Mouse (Mus musculus) limb, embryonic 14.5 days (tissue): ENCODE measurements around the gene Elavl3. TPM values are rescaled to one million over a fixed set of nuclear protein-coding genes. Genes with fewer than 3 reads are reported as not detected.

Experiments used
- ATAC-seq: fragments of 200-750 bp; cut with Nextera tagmentation; 2 replicates; pipeline ENCODE4 v1.8.0; 2017; ENCODE audit warnings: low read depth, moderate number of reproducible peaks, moderate TSS enrichment; ENCODE audit not compliant: low FRiP score
- DNase-seq: peaks from one replicate; pipeline ENCODE4 v3.0.0-alpha.2; 2015; ENCODE audit warnings: low spot score
- H3K27ac ChIP-seq: fragments of 300-500 bp; sonication (generic); replicated peaks from 2 replicates; pipeline ENCODE4 v1.5.1; 2014; ENCODE audit warnings: low read depth, mild to moderate bottlenecking, low read length, moderate library complexity, mixed read lengths
- H3K27me3 ChIP-seq: fragments of 300-500 bp; sonication (generic); 2 replicates; pipeline ENCODE4 v1.6.1; 2014; ENCODE audit warnings: low read length, mixed read lengths; ENCODE audit not compliant: control insufficient read depth, insufficient read depth
- H3K36me3 ChIP-seq: fragments of 300-500 bp; sonication (generic); 2 replicates; pipeline ENCODE4 v1.6.1; 2014; ENCODE audit warnings: mild to moderate bottlenecking, low read length, moderate library complexity, mixed read lengths; ENCODE audit not compliant: control insufficient read depth, insufficient read depth
- H3K4me1 ChIP-seq: fragments of 300-500 bp; sonication (generic); 2 replicates; pipeline ENCODE4 v1.6.1; 2014; ENCODE audit warnings: antibody characterized with exemption, low read length, mixed read lengths; ENCODE audit not compliant: control insufficient read depth, insufficient read depth
- H3K4me2 ChIP-seq: fragments of 300-500 bp; sonication (generic); replicated peaks from 2 replicates; pipeline ENCODE4 v1.6.1; 2014; ENCODE audit warnings: low read depth, mild to moderate bottlenecking, low read length, moderate library complexity; ENCODE audit not compliant: severe bottlenecking
- H3K4me3 ChIP-seq: fragments of 300-500 bp; sonication (generic); replicated peaks from 2 replicates; pipeline ENCODE4 v1.5.1; 2014; ENCODE audit warnings: low read length
- H3K9ac ChIP-seq: fragments of 300-500 bp; sonication (generic); 2 replicates; pipeline ENCODE4 v1.6.1; 2014; ENCODE audit warnings: mild to moderate bottlenecking, low read depth, low read length, moderate library complexity; ENCODE audit not compliant: severe bottlenecking
- H3K9me3 ChIP-seq: fragments of 300-500 bp; sonication (generic); 2 replicates; pipeline ENCODE4 v1.6.1; 2016; ENCODE audit warnings: low read length; ENCODE audit not compliant: control insufficient read depth
- POLR2A ChIP-seq: fragments of 200-500 bp; IDR thresholded peaks from 2 replicates; pipeline ENCODE4 v1.8.0; 2012; ENCODE audit warnings: inconsistent platforms, mild to moderate bottlenecking, moderate library complexity, borderline replicate concordance; ENCODE audit not compliant: insufficient read depth, insufficient read length; ENCODE audit errors: extremely low read depth
- WGBS: fragments of 180-500 bp; shearing (Covaris S2); extraction: QIAGEN DNeasy Blood & Tissue Kit; methylation state at CpG from one replicate; pipeline ENCODE4 v1.1.7; 2014; 5-methylcytosine and 5-hydroxymethylcytosine counted together
- polyA plus RNA-seq, 2 experiments: library from polyadenylated mRNA; depleted of rRNA in 1 of 2; stranded (reverse) in 1 of 2; unstranded in 1 of 2; fragments of >200 nt; fragmentation: Nextera tagmentation in 1 of 2; extraction: Ambion mirVana in 1 of 2; gene quantifications; 2 replicates each; pipeline versions ENCODE4 v1.2.1 to v1.2.3; 2012 to 2014

The Elavl3 gene
- polyA plus RNA-seq, 2 experiments = 0.67 TPM; not detected in 1

GRCm38 (mm10) chr9:22001633-22002032, 50.2 kb downstream of the Elavl3 start:
- no peak for TF ChIP-seq POLR2A
- Histone ChIP-seq H3K4me2 (peak overlapping the region; percentile 67; the same call in 1 of the 2 replicates), H3K9me3 (no peaks in the 10 kb centered on the region), H3K9ac (no peak overlapping the region), H3K36me3 (peaks cover 25% of the 10 kb centered on the region), H3K4me1 (peaks cover 17% of the 10 kb centered on the region), H3K27ac (no peak overlapping the region), H3K4me3 (no peak overlapping the region), H3K27me3 (no peaks in the 10 kb centered on the region)
- DNase-seq (no peak), ATAC-seq (no peak)
- 84% methylated on average over 4 of the region's 4 CpGs for WGBS

DNA sequence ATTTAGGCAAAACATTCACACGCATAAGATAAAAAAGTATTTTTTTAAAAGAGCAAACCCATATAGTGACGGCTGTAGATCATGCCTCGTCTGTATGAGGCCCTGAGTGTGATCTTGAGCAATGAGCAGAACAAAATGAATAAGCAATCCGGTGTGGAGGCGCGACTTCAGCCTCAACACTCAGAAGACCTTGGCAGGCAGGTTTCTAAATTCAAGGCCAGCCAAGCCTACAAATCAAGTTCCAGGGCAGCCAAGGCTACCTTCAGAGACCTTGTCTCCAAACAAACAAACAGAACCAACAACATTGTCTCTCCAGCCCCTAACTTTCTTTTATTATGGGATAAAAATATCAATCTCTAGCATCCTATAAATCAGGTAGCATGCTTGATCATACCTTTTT, 51.5 kb downstream of the Elavl3 start:
- no peaks in the 10 kb centered on the region for H3K9me3 ChIP-seq
- DNase-seq (no peak), ATAC-seq (no peak)
- peaks cover 17% of the 10 kb centered on the region for H3K4me1 ChIP-seq
- no peak overlapping the region for H3K4me3 ChIP-seq
- H3K27me3 ChIP-seq = no peaks in the 10 kb centered on the region
- TF ChIP-seq POLR2A = no peak
- 90% methylated on average over 6 of the region's 6 CpGs for WGBS
- H3K27ac ChIP-seq = no peak overlapping the region
- peaks cover 11% of the 10 kb centered on the region for H3K36me3 ChIP-seq
- no peak overlapping the region for H3K9ac ChIP-seq
- no peak overlapping the region for H3K4me2 ChIP-seq

DNA sequence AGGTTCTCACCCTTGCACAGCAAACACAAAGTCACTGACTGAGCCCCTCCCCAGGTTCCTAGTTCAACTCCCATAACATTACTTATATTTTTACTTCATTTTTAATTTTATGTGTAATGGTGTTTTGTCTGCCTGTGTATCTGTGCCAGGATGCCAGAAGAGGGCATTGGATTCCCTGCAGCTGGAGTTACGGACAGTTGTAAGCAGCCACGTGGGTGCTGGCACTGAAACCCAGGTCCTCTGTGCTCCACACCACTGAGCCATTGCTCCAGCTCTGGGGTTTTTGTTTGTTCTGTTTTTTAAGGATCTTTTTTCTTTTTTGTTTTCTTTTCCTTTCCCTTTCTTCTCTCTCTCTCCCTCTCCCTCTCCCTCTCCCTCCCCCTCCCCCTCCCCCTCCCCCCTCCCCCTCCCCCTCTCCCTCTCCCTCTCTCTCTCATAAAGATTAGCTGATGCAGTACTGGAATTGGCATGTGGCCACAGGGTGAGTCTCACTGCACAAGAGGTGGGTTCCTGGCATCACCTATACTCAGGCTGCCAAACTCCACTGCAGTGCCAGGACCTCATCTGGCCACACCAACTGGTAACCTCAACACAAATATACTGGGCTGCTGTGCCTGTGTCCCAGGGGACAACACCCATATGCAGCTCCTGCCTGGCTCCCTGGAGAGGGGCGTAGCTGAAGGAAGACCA, 55.5 kb downstream of the Elavl3 start:
- ATAC-seq (no peak), DNase-seq (no peak)
- 88% methylated on average over 3 of the region's 3 CpGs for WGBS
- Histone ChIP-seq H3K9me3 (no peaks in the 10 kb centered on the region), H3K9ac (no peak overlapping the region), H3K4me3 (no peak overlapping the region), H3K4me1 (no peaks in the 10 kb centered on the region), H3K27me3 (peaks cover 10% of the 10 kb centered on the region), H3K4me2 (no peak overlapping the region), H3K27ac (no peak overlapping the region), H3K36me3 (no peaks in the 10 kb centered on the region)
- TF ChIP-seq POLR2A = no peak

DNA sequence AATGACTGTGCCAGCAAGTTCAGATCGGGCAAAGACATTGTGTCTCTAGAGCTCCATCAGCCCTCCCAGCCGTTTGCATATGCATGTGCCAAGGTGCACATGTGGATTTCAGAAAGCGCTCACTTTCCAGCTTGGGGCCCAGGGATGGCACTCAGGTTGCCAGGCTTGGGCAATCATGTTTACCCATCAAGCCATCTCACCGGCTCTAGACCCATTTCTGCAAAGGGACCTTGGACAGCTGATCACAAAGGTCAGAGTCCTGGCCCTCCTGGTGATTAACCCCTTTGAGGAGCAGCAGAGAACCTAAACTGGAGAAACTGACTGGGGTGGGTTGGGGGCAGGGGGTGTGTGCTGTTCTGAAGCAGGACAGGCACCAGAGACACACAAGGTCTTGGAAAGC, 59.6 kb downstream of the Elavl3 start:
- no peaks in the 10 kb centered on the region for H3K36me3 ChIP-seq
- H3K9me3 ChIP-seq = no peaks in the 10 kb centered on the region
- ATAC-seq (no peak), DNase-seq (no peak)
- H3K4me3 ChIP-seq = no peak overlapping the region
- WGBS = 76% methylated on average over 4 of the region's 4 CpGs
- TF ChIP-seq POLR2A = no peak
- no peak overlapping the region for H3K9ac ChIP-seq
- H3K4me1 ChIP-seq = peaks cover 9% of the 10 kb centered on the region
- no peak overlapping the region for H3K27ac ChIP-seq
- H3K4me2 ChIP-seq = no peak overlapping the region
- H3K27me3 ChIP-seq = peaks cover 51% of the 10 kb centered on the region

DNA sequence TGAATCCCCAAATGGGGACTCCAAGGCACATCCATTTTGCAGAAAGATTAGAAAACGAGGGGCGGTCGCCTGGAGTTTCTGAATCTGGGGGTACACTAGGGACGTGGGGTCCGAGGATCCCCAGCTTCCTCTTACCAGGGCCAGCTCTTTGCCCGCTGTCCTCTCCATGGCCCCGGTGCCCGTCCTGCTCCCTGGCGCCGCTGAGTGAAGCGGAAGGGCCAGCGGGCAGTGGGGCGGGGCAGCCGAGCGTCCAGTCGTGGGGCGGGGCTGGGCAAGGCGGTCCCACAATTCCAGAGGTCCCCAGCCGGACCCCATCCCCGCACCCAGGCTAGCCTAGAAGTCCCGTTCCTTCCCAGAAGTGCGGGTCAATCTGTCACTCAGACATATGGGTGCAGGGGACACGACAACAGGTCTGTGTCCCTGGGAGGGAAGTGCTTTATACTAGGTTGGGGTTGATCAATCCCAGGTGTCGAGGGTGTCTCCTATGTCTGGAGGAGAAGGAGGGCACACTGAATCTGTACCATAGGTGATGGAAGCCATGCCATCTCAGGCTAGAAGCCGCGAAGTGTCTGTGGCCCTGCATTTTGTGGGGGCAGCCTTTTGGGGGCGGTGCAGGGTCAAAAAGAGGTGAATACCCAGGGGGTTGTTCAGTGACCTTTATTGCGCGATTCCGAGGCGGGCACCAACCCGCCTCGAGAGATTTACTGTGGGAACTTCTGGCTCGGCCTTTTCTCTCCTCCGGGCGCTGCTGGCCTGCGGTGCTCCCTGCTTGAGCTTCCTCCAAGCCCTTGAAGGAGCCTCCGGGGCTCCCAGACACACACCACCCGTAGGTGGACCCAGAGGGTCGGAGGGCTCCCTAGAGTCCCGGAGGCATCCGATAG, 62.4 kb downstream of the Elavl3 start, which contains the start of gene Rgl3:
Gene Rgl3, minus strand, starts transcription at position 217 of the 881 bp plus-strand sequence.
- Histone ChIP-seq H3K27ac (no peak within 1 kb of the TSS), H3K9me3 (no peaks in the 10 kb centered on the region)
- WGBS = 1% methylated on average over 39 of the region's 42 CpGs

More for the DNA sequence above, 62.4 kb downstream of the Elavl3 start, which contains the start of gene Rgl3:
- DNase-seq (no peak), ATAC-seq (no peak)
- Histone ChIP-seq H3K9ac (peak within 1 kb of the TSS; percentile 45; the same call in 1 of the 2 replicates), H3K4me1 (peaks cover 9% of the 10 kb centered on the region), H3K27me3 (peaks cover 61% of the 10 kb centered on the region), H3K4me3 (peak within 1 kb of the TSS; percentile 38), H3K36me3 (no peaks in the 10 kb centered on the region), H3K4me2 (peak within 1 kb of the TSS; percentile 66)
- no peak for TF ChIP-seq POLR2A
